Mouse (Mus musculus) embryonic facial prominence, embryonic 13.5 days (tissue): ENCODE measurements around the gene AK157302. TPM values are rescaled to one million over a fixed set of nuclear protein-coding genes. Genes with fewer than 3 reads are reported as not detected.
A peak's percentile ranks its signal among the peaks of the same experiment; 100 is the strongest.

Experiments
- microRNA counts: library from miRNA; unstranded; fragments of <30 nt; microRNA quantifications from one replicate; lab custom pipeline; 2016
- microRNA-seq: library from miRNA; unstranded; fragments of <30 nt; microRNA quantifications from one replicate; pipeline ENCODE4, GENCODE M21; 2016
- polyA plus RNA-seq: library from polyadenylated mRNA; unstranded; fragments of >200 nt; fragmentation: Nextera tagmentation; extraction: Ambion mirVana; gene quantifications from 2 replicates; pipeline ENCODE4 v1.2.1, GENCODE M21; 2015

The AK157302 gene
- polyA plus RNA-seq, 1 experiment from 2014 or later = 0.53 TPM

MicroRNA genes within 50 kb of the gene (microRNA counts, 519-probe panel; counts per million panel counts)
- microRNA mmu-miR-1896 (lab: Ali Mortazavi, UCI) = 3,246 counts per million, percentile 75 among the panel's probes with 10 or more counts

Small RNAs within 50 kb of the gene (microRNA-seq; reads per million reads assigned to microRNA genes)
- not detected for gene Mir1896

Other genes starting within 250 kb of the AK157302 start
- not detected in 2 replicates for gene Gpx5, start 202.5 kb upstream of the AK157302 start, polyA plus RNA-seq
- 0.38 and 0.39 TPM in 2 replicates for gene Gpx6, start 183.1 kb upstream of the AK157302 start, polyA plus RNA-seq
- not detected in 2 replicates for gene Olfr1367, start 148.3 kb upstream of the AK157302 start, polyA plus RNA-seq
- gene Zscan12, start 132.4 kb upstream of the AK157302 start, polyA plus RNA-seq = 12.8 and 13.6 TPM in 2 replicates
- 103 and 108 TPM in 2 replicates for gene Zkscan3, start 92.5 kb upstream of the AK157302 start, polyA plus RNA-seq
- gene Pgbd1, start 54.2 kb upstream of the AK157302 start, polyA plus RNA-seq = 3.2 and 4.6 TPM in 2 replicates
- 36.7 and 40.2 TPM in 2 replicates for gene Zscan26, start 41.5 kb upstream of the AK157302 start, polyA plus RNA-seq
- gene Nkapl, start 26.7 kb upstream of the AK157302 start, polyA plus RNA-seq = 2.8 and 3.5 TPM in 2 replicates
- 4.6 and 5.0 TPM in 2 replicates for gene Zkscan4, start 16.3 kb upstream of the AK157302 start, polyA plus RNA-seq
- gene Gm10065, start 15.8 kb upstream of the AK157302 start, polyA plus RNA-seq = not detected in 2 replicates
- 5.3 and 15.9 TPM in 2 replicates for gene Gm11273, start 6.2 kb downstream of the AK157302 start, polyA plus RNA-seq
- 5.2 and 7.5 TPM in 2 replicates for gene Zkscan8, start 35.9 kb downstream of the AK157302 start, polyA plus RNA-seq
- 0.17 and 0.36 TPM in 2 replicates for gene Olfr1366, start 47.6 kb downstream of the AK157302 start, polyA plus RNA-seq
- 0.08 TPM in 1 of 2 replicates, not detected in the other for gene Olfr1535, start 64.7 kb downstream of the AK157302 start, polyA plus RNA-seq
- gene Olfr1364, start 86.5 kb downstream of the AK157302 start, polyA plus RNA-seq = not detected in 2 replicates
- not detected in 2 replicates for gene Olfr1362, start 118.8 kb downstream of the AK157302 start, polyA plus RNA-seq
- 0.28 TPM in 1 of 2 replicates, not detected in the other for gene Olfr11, start 147.3 kb downstream of the AK157302 start, polyA plus RNA-seq
- 0.10 TPM in 1 of 2 replicates, not detected in the other for gene Olfr1361, start 168.2 kb downstream of the AK157302 start, polyA plus RNA-seq
- gene Olfr1360, start 182.2 kb downstream of the AK157302 start, polyA plus RNA-seq = not detected in 2 replicates
- not detected in 2 replicates for gene Olfr1359, start 202.9 kb downstream of the AK157302 start, polyA plus RNA-seq
- gene Hist1h2bl, start 220.9 kb downstream of the AK157302 start, polyA plus RNA-seq = 2.1 and 5.2 TPM in 2 replicates
- gene Hist1h2ai, start 221.2 kb downstream of the AK157302 start, polyA plus RNA-seq = 48.1 and 52.2 TPM in 2 replicates
- 10.0 and 21.3 TPM in 2 replicates for gene Hist1h3h, start 222.4 kb downstream of the AK157302 start, polyA plus RNA-seq
- 4.2 and 7.3 TPM in 2 replicates for gene Hist1h2bm, start 226.8 kb downstream of the AK157302 start, polyA plus RNA-seq
- gene Hist1h4j, start 239.8 kb downstream of the AK157302 start, polyA plus RNA-seq = 1.0 and 2.2 TPM in 2 replicates